Mouse (Mus musculus) NIH3T3 (cell line): Measurements from ENCODE around the gene Tmem219.
"Not testable (repeated sequence)": the region's sequence is repeated elsewhere in the genome, so short reads cannot be mapped to it uniquely, and the experiment has no call there.

Source experiments
- DNase-seq: peaks from one replicate; pipeline ENCODE4 v3.0.0-alpha.2; 2012; ENCODE audit warnings: low read depth

Gene Tmem219

GRCm38 (mm10) chr7:126923999-126924398 lies 1.3 kb upstream of the Tmem219 start:
- DNase-seq, result no peak

GRCm38 (mm10) chr7:126921563-126921962 lies 1.2 kb downstream of the Tmem219 start:
- DNase-seq, result no peak

- DNase-seq, result no peak
Observed at GRCm38 (mm10) chr7:126919973-126920372, 2.7 kb downstream of the Tmem219 start.

- not testable (repeated sequence) for DNase-seq
Observed at GRCm38 (mm10) chr7:126918356-126918755, 4.4 kb downstream of the Tmem219 start.

- DNase-seq, result no peak
Observed at GRCm38 (mm10) chr7:126914844-126915243, 7.9 kb downstream of the Tmem219 start.

GRCm38 (mm10) chr7:126905590-126905989 lies 17.1 kb downstream of the Tmem219 start:
- peak; percentile 63 for DNase-seq

- not testable (repeated sequence) for DNase-seq
Observed at GRCm38 (mm10) chr7:126899781-126900180, 22.9 kb downstream of the Tmem219 start.

GRCm38 (mm10) chr7:126898102-126898990 lies 24.4 kb downstream of the Tmem219 start:
- peak; percentile 98 for DNase-seq

- DNase-seq, result peak; percentile 17
Observed at GRCm38 (mm10) chr7:126897390-126898101, 25.2 kb downstream of the Tmem219 start.

- DNase-seq, result no peak
Observed at GRCm38 (mm10) chr7:126896912-126897311, 25.8 kb downstream of the Tmem219 start.

- DNase-seq, result no peak
Observed at GRCm38 (mm10) chr7:126888852-126889251, 33.9 kb downstream of the Tmem219 start.

GRCm38 (mm10) chr7:126887281-126887680 lies 35.4 kb downstream of the Tmem219 start:
- no peak for DNase-seq

GRCm38 (mm10) chr7:126884286-126885164 lies 38.2 kb downstream of the Tmem219 start, which contains the start of gene Taok2:
Gene Taok2 (minus strand): TSS chr7:126884703.
- peak; percentile 97 for DNase-seq

GRCm38 (mm10) chr7:126883731-126884181 lies 39.0 kb downstream of the Tmem219 start:
- no peak for DNase-seq

- DNase-seq, result no peak
Observed at GRCm38 (mm10) chr7:126881040-126881439, 41.7 kb downstream of the Tmem219 start.

GRCm38 (mm10) chr7:126877239-126877638 lies 45.5 kb downstream of the Tmem219 start:
- DNase-seq, result no peak

GRCm38 (mm10) chr7:126870520-126870891 lies 52.2 kb downstream of the Tmem219 start:
- DNase-seq, result no peak

GRCm38 (mm10) chr7:126869780-126870519 lies 52.8 kb downstream of the Tmem219 start:
- no peak for DNase-seq

- DNase-seq, result no peak
Observed at GRCm38 (mm10) chr7:126868003-126868402, 54.7 kb downstream of the Tmem219 start.

GRCm38 (mm10) chr7:126867534-126867933 lies 55.2 kb downstream of the Tmem219 start:
- no peak for DNase-seq

GRCm38 (mm10) chr7:126863791-126864190 lies 58.9 kb downstream of the Tmem219 start:
- DNase-seq, result no peak
